Mouse (Mus musculus): ENCODE measurements at regions not wholly inside any gene's neighbourhood (a gene's known extent, or its start where the extent isn't known, plus 50 kb on each side); places are given as distances from the start of the nearest gene placed in this dataset.

DNA sequence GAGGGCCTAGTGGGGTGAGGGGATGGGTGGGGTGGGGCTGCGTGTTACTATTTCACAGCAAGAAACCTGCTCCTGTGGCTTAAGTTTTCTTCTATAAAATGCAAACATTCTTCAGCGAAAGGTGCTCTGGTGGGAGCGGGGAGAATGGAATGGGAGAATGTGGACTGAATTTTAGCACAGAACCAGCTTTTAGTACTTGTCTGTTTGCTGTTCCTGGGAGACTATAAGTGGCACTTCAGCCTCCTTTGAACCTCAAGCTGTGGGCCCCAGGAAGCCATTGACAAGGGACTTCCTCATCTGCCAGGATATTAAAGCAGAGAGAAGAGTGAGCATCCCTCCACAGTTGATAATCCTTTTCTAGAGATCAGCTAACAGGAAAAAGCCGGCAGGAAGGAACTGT, 580.2 kb downstream of the Zfp706 start:
- DNase-seq = no peak

DNA sequence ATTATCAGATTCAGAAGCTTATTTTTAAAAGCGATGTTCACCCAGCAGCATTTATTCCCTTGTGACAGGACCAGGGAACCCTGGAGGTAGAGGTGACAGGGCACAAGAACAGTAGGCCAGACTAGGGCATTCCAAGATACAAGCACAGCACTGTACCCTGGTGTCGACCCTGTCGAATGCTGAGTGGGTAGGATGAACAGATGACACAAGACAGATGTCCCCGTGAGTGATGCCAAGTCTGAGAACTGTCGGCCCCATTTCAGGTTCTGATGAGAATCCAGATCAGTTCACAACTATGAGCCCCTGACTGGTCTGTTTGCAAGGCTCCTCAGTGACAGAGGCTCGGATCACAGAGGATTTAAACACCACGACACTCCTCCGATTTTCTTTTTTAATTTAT, 581.7 kb downstream of the Zfp706 start:
- no peak for DNase-seq

DNA sequence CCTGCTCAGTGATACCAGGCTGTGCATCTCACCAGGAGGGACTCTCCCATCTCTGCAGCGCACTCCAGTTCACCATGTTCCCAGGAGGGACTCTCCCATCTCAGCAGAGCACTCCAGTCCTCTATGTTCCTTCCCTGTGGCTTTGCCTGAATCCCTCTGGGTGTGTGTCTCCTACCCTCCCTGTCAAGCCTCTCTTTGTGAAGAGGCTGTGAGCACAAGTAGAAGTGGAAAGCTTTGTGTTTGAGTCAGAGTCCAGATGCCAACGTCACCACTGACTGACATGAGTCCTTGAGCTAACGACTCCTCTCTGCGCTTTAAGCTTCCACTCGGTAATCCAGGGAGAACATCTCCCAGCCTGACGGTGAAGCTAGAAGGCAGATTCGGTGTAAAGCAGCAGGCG, 583.5 kb downstream of the Zfp706 start:
- no peak for DNase-seq

DNA sequence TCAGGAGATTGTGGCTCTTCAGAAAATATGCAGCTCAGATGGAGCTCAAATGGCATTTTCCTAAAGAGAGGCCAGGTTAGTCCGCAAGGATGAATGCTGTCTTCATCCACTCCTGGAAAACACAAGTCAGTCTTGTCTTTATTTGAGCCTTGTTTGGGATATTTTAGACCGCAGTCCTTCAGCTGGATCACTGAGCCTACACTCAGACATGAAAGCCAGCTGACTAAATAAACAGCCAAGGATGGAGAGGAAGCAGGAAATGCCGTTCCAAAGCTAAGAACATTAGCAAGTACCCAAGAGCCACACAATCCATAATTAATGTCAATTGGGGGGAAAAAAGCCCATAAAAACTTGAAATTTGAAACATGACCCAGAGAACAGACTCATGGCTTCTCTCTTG, 584.8 kb downstream of the Zfp706 start:
- DNase-seq = no peak

DNA sequence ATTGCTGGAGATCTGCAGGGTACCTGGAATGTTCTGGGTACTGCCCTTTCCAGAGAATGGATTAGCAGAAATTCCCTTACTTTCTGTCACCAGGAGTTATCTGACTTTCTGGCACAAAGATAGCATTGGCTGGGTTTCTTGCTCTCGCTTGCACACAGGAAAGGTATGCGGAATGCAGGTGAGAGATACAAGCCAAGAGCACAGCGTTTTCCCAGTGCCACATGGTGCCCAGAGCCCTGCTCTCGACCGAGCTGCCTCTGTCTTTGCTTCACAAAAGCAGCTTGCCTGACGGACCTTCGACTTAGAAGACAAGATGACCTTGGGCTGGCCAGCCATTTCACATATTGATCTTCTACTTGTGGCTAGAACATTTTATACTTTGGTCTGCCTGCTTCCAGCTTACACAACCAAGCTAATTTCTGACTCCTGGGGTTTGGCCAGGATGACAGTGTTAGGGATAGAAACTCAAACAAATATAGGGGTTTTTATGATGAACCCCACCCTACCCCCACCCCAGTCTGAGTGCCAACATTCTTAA, 587.6 kb downstream of the Zfp706 start:
- no peak for DNase-seq

DNA sequence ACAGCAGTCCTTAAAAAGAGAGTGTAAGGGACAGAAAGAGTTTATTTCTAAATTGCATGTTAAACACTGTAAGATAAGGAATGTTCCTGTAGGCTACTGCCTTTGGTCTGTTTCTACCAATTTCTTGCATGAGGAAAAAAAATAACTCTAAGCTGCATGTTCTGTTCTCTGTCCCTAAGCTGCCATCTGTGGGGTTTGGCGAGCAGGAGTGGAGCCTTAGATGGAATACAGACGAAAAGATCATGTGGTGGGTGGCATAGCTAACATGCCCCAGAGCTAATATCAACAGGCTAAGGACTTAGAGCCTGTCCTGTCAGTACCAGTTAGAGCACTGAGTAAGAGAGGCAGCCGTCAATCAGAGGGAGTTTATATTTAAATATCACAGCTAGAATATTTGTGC, 590.1 kb downstream of the Zfp706 start:
- no peak for DNase-seq

DNA sequence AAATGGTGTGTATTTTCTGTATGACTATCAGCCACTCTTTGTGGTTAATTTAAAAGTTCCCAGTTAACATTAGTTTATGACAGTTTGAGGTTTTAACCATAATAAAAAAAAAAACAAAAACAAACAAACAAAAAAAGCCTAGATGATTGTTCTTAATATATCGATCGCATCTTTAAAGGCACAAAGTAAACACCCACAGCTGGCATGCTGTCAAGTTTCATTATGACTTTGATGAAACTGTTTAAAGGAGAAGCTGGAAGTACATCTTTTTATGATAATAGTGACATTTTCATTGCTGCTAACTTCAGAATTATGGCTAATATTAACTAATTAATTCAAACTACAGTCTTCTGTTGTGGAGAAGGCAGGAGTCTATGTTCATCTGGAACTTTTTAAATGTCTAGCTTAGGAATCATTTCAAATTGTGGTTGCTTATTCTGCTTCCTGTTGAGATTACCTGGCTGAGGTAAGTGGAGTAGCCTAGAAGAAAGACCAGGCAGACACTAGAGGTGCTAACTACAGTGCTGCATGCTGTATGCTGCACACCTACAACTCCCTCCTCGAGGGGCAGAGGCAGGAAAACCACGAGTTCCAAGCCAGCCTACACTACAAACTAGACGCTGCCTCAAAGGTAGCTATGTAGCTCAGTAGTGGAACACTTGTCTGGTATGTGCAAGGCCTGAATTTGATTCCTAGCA, 591.9 kb downstream of the Zfp706 start:
- no peak for DNase-seq

DNA sequence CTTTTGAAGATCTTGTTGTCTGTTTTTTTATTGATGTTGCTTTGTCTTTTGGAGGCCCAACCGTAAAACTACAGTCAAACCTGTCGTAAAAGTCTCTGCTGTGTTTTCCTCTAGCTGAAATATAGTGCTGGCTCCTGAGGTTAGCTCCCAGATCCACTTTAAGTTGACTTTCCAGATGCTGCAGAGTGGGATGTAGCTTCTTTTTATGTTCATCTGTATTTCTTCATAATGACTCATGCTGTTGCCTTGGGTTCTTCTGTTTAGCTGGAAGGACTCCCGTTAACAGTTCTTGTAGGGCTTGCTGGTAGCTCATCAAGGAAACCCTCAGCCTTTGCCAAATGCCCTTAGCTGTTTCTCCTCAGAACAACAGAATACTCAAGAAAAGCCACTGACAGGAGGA, 595.6 kb downstream of the Zfp706 start:
- DNase-seq = no peak

DNA sequence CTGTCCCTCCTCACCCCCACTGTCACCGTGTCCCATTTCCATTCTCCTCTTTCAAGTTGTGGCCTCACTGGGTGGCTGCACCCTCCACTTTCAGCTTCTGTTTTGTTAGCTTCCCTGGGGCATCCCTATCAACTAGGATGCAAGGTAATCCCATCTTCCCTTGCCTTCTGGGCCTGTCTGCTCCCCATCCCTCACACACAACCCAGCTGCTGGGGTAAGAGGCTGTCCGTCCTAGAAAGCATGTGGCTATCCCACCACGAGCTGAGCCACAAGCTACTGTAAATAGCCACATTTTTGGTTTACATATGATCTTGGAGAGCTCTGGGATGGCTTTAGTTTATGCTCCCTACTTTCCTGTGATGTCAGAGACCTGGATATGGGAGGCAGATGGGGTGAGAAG, 602.1 kb downstream of the Zfp706 start:
- DNase-seq = no peak

DNA sequence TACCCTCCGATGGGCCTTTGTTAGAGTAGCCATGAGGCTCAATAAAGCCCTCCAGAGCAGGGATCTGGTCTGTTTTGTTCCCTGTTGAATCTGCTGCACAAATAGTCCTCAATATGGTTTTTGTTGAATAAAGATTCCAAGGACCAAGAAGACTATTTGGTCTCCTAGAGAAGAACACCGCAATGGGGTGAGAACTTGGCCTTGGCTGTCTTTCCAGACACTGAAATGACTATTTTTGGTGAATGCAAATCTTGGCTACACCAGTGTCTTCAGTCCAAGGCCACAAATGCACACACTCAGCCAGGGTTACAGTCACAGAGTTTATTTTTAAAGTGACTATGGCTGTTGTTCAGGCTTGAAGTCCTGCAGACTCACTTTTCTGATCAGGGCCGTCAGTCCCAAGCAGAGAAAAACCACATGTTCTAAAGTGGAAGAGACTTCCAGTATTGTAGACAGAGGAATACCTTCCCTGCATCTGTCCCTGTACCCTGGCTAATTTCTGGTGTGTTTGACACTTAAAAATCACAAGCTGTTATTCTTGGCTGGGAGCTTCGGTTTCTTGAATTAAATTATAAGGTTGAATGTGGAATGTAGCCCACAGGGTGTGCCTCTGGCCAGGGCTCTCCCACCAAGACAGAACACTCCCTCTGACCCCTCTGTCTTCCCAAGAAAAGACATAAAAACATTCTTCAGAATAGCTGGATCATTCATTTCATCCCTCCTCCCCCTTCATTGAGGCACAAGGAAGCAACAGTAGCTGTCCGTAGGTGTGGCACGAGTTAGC, 604.0 kb downstream of the Zfp706 start:
- no peak for DNase-seq

DNA sequence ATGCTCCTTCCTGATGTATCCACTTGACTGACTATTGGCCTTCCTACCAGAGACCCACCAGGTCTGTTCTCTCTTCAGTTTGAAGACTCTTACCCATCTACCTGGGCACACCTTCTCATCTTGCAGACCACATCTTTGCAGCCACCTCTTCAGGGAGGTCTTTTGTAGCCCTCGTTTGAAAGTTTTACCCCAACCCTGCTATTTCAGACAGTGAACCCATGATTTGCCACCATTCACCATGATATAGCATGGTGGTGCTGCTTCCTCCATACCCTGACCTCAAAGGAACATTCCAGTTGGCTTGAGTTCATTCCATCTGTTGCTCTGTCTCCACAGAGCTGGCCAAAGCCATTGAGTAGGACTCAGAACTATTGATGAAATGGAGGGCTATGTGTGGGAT, 605.5 kb downstream of the Zfp706 start:
- DNase-seq = no peak

DNA sequence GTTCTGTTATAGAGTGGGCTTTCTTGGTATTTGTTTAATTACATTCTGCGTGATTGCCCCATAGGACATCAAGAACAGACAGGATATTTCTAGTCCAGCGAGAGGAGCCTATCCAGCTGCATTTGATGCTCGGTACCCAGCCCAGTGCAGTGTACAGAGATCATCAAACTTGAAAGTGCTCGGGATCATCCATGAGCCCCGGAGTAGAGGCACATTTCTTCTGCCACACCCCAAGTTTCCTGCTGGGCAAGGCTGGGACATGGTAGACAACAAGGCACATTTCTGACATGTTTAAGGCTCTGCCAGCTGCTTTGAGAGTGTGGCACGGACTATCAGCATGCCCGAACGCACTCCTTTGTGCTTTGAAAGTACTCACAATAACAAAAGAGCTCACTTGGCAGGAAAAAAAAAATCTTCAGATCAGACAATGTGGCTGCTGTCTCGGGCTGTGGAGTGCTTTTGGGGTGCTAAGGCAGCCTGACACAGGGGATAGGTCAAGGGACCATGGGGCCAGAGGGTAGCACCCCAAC, 607.2 kb downstream of the Zfp706 start:
- no peak for DNase-seq

DNA sequence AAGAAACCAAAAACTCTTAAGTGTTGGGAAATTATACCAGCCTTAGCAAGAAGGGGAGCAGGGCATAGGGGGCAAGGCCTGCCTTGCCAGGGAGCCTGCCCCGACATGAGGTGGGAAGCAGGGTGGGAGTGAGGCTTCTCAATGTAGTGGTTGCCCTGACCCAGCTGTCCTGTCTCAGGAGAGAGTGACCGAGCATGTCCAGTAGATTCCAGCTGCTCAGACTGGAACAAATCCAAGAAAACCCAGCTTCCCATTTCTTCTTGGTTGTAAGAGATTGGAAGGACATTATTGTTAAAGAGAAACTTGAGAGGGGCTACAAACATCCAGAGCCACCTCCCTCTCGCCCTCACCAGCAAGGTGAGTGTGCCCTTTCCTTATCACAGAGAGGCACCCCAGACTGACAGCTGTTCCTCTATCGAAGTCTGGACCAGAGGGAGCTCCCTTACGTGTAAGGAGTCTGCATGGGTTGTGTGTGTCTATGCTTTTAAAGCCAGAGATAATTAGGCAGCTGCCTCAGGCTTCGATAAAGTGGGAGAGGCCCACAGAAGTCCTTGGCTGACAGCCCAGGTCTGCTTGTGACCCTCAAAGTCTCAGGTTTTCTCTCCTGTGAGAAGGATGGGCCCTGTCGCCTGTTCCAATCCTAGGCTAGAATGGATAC, 608.1 kb downstream of the Zfp706 start:
- no peak for DNase-seq

DNA sequence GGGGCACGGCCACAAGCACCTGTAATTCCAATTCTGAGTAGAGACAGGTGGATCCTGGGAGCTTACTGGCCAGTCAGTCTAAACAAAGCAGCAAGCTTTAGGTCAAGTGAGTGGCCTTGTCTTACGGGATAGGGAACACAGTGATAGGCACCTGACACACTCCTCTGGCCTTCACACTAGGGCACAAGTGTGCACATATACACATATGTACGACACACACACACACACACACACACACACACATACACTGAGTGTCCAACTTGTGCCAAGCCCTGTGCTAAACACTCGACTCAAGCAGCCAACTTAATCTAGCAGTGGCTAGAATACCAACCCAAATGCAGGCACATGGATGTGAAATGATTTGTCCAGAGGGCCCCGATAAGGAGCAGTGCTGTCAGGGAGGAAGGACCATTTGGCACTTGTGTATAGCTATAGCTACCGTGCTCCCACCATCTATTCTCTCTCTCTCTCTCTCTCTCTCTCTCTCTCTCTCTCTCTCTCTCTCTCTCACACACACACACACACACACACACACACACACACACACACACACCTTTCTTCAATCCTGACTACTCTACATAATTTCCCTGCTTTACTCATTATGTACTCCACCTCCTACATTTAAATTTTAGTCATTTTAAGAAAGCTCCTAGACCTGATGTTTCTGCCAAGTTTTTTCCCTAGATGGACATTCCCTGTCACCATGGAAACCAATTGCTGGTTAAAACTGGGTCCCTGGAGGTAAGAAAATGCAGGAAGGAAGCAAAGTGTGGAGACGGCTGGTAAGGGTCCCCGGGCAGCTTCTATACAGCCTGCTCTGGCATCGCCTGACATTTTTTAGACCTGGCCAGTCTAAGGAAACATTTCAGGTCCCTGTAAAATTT, 609.2 kb downstream of the Zfp706 start:
- no peak for DNase-seq

DNA sequence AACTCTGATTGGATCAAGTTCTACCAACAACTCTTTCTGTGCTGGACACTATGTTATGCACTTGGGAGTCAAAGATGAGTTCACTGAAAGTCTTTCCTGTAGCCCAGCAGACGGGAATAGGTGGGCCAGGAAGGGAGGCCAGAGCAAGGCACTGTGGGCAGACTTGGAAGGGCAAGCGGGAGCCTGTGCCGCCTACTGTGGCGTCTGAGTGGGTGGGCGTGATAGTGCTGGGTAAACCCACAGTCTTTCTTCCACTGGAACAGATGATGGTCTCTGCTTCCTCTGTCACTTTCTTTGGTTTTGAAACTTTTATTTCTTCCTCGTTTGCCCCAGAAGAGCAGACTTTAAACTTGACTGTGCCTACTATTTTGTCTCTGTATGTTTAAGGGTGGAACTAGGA, 610.8 kb downstream of the Zfp706 start:
- DNase-seq = no peak

DNA sequence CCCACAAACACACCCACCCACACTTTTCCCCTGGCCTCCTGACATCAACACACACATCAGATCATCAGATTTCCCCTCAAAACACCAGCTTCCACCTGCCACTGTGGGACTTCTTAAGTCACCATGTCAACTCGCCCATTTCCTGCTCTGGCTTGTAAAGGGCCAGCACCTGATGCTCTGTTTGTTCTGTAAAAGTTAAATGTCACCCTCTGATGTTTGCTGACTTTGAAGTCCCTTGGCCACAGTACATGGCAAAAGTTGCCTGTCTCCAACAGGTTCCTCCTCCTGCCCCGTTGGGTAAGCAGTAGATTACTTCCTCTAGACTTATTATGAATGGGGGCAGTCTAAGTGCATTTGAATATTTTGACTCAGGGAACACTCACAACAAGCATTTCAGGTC, 611.3 kb downstream of the Zfp706 start:
- DNase-seq = no peak

DNA sequence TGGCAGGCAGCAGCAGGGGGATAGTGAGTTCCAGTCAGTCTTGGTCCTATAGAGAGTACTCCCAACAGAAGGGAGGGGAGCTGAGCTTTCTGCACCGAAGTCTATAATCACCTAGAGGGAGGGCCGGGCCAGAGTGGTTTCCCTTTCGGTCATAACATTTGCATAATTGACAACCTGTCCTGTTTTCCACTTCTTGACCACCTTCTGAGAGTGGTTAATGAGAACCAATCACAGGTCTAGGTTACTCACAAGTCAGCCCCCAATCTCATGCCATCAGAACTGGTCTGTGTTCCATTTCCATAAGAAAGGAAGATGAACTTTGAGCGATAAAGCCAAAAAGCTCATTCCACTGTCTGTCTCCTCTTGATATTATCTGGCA, 611.9 kb downstream of the Zfp706 start:
- DNase-seq = no peak

DNA sequence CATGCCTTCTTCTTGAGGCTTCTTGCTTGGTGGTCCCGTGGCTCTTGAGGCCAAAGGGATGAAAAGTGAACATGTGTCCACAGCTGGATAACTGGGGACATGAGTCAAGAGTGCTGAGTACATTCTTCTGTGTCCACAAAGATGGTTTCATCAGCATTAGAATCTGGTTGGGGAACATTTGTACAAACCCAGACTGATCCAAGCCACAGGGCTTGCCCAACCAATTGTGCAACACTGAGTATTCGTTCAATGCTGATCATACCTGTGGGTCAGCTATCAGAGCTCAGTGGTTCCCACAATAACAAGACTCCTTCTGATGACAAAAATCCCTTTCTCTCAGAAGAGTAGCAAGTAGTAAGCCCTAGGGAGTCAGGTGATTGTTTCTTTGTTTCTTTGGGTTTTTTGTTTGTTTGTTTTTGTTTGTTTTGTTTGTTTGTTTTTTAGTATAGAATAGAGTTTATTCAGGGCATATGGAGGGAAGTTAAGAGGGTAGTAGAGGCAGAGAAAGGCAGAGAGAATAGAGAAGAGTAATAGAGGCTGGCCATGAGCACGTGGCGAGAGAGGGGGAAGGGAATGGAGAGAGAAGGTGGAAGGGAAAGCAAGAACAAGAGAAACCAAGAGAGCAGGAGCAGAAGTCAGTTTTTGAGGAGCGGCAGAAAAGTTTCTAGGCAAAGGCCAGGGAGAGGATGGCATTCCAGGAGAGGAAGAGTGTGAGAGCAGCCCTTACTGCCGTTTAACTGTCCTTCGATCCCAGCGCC, 612.5 kb downstream of the Zfp706 start:
- no peak for DNase-seq

DNA sequence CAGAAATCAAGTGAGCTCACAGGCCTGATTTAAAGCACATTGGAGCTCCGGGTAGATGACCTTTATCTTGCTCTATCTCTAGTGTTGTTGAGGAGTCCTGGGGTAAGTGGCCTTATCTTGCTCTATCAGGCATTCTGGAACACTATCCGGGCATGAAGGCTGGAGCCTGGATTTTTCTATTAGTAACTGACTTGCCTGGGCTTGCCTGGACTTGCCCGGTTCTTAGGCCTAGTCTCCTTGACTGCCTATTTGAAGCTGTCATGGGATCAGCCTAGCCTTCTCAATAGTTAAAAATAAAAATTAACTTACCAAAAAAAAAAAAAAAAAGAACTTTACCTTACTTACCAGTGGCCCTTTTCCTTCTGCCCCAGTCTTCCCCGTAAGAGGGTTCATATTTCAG, 617.8 kb downstream of the Zfp706 start:
- DNase-seq = no peak

DNA sequence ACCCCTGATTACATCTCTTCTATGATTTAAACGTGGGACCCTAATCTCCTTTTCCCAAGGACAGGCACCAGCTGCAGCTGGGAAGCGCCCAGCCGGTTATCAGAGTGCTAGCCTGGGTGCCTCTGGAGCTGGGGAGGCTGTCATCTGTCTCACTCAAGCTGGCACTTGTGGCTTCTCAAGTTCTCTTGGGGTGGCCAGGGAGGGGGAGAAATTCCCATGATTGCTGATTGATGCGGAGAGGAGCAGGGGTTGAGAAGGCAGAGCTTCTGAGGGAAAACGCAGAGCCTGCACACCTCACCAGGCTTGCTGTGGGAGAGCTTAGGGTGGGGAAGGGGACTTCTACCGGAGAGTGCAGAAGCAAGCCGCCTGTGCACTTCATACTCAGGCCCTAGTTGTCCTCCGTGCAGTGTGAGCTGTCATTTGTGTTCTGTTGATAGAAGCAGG, 626.3 kb downstream of the Zfp706 start:
- peak; percentile 25 for DNase-seq

DNA sequence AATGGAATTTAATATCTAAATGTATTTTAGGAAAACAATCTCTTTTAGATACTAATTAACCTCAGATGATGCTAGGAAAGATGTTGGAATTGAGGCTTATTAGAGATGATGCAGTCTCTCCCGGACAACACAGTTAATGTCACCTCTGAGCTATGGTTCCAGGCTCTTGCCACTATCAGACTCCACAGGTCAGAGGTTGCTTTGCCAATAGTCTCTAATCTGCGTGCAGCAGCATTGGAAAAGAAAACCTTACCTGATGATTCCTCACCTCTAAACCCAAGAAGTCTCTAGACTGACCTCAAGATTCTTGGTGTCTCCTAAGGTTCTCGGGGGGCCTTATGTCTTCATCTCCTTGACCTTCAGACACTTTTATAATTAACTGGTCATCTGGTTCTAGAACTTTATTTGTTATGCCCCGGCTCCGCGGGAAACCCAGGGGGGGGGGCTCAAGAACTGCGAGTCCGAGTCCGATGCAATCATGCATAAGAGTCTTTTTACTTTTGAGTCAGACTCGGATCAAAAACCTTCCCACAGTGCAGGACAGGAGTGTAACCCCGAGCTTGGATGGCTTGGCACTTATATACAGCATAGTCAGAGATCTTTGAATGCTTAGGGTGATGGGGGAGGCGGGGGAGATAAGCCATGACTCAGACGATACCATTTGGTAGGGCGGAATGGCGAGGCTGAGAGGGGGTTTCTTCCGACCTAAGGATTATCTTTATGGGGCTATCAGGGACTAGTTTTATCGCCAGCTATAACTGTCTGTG, 626.9 kb downstream of the Zfp706 start:
- peak; percentile 26 for DNase-seq

Data from embryo, embryonic 11 days (tissue).